Mouse (Mus musculus): ENCODE measurements around the gene Ilkap.

Ilkap gene

DNA sequence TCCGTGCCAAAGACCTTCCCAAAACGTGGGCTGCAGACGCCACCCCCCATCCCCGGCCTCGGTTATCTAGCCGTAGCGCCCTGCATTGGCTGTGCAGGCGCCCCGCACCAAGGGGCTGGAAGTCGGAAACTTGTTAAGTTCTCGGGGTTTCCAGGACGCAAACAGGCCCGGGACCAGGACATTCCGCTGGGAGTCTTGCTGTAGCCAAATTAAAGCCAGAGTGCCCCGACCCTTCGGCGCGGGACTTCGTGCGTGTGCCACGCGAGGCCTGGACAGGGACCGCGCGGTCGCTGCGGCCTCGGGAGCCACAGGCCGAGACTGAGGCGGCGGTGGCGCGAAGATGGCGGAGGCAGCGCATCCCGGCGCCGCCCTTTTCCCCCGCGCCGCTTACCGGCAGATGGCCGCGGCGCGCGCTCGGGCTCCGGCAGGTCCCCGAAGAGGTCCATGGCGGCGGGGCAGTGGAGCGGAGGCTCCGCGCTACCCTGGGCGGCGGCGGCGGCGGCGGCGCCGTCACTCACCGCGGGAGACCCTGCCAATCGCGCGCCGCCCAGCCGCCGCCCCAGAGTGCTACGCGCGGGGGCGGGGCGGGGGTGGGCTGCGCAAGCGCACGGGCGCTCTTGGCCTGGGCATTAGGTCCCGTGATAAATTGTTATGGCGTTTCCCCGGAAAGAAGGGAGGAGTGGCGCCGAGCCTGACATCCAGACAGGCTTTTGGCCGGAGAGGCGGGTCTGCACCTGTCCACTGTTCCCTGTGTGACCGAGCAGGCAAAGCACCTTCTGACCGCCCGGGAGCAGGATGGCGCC, at the start of gene Ilkap:
Ilkap (minus strand) TSS at position 556 of the 803 bp plus-strand sequence.
- DNase-seq (ENCODE audit: low spot score in 2 of 2), result peak; percentile 72 to 73

DNA sequence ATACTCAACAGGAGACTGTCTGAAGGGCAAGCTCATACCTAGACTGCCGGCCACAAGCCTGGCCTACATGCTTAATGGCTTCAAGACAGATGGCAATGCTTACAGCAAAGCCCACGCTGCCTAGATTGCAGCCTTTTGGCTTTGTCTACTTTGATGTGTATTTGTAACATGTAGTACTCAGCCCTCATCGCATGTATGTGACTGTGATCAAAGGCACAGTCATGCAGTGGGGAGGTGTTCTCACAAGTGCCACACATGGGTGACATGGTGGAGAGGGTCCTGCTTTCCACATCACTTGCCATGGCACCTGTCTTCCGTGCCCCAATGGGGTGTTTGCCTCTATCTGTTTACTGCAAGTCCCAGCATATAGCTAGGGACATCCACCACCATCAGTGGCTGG, 47.9 kb upstream of the Ilkap start:
- DNase-seq (ENCODE audit: low spot score in 2 of 2), result no peak

DNA sequence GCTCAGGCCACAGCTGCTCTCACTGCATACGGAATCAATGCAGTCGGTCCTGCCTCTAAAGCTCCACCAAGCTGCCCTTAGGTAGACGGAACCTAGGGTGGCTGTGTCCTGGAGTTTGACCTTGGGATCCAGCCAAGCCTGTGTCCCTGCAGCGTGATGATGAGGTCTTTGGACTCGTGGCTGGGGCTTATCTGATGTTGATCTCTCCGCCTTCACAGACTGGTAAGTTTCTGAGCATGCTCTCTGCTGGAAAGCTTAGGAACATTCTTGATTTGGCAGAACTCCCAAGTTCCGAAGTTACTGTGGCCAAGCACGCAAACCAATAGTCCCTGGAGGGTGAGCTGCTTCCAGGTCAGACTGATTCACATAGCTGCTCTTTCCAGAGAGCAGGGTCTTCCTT, 47.4 kb upstream of the Ilkap start:
- peak in 1 of 2 experiments; percentile 19 for DNase-seq (ENCODE audit: low spot score in 2 of 2)

DNA sequence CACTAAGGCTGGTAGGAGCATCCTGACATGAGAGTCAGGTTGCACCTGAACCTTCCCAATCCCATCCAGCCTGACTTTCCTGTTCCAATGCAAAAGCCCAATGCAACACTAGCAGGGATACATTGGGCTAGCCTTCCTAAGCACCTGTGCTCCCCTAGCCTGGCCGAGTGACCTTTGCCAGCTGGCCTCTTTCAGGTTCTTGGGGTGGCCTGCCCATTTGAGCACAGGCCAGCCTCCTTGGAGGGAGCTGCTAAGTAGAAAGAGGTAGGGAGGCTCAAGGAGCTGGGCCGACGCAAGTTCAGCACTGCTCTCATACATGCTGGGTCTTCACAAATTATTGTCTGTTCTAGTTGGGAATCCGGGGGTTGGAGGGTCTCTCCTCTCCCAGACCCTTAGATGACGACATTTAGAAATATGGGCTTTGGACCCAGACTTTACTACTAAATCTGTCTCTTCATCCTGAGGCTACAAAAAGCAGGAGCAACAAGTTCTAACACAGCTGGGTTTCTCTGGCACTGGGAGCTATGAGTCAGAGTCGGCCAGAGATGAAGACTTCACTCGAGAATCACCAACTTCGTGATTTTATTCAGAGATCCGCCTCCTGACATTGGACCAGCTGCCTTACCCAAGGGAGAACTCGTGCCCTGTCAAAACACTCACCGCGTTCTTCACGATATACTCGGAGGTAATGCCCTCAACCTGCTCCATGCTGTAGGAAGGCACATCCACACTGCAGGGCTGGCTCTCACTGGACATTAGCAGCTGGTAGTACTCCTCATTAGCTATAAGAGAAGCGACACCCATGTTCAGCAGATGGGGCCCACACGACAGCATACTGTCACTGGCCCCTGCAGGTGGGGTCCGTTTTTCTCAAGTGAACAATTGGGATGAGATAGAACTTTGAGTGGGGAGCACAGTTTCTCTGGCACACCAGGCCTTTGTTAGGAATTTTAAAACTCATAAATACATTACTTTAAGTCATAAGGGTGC, 46.5 kb upstream of the Ilkap start:
- DNase-seq (ENCODE audit: low spot score in 2 of 2), result peak; percentile 29 to 49

DNA sequence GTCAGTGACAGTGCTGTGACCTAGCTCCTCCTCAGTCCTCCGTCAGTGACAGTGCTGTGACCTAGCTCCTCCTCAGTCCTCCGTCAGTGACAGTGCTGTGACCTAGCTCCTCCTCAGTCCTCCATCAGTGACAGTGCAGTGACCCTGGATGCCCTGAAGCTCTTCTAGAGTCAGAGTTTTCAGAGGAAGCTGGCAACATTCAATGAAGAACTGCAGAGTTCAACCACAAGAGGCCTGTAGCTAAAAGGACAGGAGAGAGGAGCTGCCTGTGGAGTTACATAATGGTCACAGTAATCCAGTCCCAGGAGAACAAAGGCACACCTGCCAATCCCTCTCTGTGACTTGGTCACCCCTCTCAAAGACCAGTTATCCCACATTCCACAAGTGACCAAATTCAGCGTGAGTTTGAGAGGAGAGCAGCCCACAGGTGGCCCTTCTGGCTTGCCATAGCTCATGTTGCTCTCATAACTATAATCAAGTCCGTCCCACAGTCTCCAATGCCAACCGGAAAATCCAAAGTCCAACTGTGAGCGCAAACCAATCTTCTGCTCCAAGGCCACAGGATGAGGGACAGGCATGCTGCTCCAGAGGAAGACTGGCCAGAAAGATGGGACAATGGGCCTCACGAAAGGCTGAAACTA, 43.9 kb upstream of the Ilkap start:
- no peak for DNase-seq (ENCODE audit: low spot score in 2 of 2)

DNA sequence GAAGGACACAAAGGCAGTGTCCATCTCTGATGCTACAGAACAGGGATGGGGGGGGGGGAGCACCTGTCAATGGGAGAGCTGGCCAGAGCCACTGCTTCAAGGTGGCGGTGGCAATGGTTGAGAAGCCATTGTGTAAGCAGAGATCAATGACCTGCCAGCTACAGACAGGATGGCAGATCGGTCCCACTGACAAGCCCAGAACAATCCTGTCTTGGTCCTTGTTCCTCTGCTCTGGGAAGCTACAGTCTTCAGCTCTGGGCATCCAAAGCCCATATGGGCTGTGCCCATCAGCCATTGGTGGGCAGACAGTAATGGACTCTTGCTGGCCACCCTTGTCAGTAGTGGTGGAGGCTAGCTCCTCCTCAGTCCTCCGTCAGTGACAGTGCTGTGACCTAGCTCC, 43.2 kb upstream of the Ilkap start:
- no peak for DNase-seq (ENCODE audit: low spot score in 2 of 2)

DNA sequence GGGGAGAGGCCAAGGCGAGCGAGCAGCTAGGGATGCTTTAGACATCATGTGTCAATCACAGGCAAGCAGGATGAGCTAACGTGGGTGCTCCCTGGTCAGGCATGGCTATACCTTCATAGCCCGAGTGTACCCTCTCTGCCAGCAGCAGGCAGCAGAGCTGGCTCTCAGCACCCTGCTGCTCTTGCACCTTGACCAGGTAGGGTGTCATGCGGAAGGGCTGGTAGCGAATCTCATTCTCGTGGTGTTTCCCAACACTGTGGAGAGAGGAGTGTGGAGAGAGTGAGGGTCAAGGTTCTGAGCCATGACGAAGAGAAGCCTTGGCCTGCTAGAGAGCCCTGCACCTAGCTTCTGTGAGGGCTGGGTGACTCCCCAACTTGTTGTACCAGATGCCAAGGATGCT, 41.2 kb upstream of the Ilkap start:
- no peak for DNase-seq (ENCODE audit: low spot score in 2 of 2)

DNA sequence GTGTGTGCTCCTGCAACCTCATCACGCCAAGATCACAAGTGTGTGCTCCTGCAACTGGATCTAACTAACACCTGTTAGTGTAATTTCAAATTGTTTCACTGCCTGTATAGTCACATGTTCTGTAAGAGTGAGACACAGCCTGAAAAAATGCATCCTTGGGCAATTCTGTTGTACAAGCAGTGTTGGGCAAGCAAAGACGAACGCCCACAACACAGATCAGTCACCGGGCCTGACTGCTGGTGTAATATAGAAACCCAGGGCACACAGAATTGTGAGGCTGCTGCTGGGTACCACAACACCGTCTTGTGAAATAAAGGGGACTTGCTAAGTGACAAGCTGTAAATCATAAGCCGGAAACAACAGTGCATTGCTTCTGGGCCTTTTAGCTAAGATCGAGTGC, 39.0 kb upstream of the Ilkap start:
- DNase-seq (ENCODE audit: low spot score in 2 of 2), result no peak

DNA sequence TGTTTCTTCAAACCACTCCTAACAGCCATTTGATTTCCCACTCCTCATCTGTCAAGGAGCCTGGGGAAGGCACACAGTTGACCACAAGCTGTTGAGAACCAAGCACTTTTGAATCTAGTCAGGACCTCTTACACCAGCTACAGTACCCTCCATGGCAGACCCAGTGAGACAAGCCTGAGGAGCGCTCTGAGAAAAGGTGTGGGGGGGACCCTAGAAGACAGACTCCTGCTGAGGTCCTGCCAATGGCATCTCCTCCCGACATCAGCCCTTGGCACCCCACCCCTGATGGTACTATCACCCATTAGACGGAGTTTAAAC, 38.4 kb upstream of the Ilkap start:
- DNase-seq (ENCODE audit: low spot score in 2 of 2), result no peak

DNA sequence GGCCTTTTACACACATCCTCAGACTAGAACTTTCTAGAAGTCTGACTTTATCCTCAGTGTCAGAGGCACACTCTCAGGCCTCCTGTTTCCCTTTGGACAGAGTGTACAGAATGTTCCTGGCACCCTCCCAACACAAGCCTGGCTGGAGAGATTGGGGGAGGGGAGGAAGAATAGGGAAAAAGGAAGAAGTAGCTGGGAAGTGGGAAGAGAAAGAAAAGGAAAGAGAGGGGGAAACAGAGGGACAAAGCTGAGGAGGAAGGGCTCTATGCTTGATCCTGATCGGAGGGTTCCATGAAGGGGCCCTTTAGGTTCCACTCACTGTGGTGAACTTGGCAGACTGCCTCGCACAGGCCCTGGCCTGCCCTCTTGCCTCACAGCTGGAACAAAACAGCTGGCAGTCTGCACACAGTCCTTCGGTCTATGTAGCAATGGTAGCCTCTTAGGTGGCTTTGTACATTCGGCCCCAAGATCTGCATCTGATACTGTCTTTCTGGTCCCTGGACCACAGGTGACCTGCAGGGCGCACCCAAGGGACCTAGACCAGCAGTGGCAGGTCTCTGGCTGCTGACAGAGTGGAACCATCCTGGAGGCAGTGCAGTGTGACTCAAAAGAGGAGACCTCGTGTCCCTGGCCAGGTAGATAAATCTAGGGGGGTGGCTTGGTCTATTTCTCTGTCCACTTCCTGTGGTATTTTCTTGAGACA, 37.9 kb upstream of the Ilkap start:
- DNase-seq (ENCODE audit: low spot score in 2 of 2), result peak in 1 of 2 experiments; percentile 19

DNA sequence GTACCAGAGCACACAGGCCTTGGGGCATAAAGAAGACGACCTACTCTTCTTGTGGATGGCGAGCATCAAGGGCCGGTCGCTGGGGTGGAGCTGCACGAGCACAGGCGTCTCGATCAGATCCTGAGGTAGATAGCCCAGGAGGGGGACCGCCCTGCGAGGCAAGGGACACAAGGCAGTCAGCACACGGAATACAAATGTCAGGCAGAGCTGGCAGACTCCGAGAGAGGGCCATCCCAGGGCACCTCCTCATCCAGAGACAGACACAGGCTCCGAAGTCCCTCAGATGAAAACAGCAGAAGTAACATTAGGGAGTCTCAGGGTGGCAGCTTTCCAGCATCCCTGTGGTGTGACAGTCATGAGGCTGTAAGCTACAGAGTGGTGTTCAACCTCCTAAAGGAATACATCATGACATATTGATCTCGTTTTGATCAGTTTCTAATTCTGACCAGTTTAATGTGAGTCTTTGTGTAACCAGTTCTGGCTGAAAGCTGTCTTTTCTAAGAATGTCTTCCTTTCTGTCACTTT, 37.1 kb upstream of the Ilkap start:
- DNase-seq (ENCODE audit: low spot score in 2 of 2), result no peak

DNA sequence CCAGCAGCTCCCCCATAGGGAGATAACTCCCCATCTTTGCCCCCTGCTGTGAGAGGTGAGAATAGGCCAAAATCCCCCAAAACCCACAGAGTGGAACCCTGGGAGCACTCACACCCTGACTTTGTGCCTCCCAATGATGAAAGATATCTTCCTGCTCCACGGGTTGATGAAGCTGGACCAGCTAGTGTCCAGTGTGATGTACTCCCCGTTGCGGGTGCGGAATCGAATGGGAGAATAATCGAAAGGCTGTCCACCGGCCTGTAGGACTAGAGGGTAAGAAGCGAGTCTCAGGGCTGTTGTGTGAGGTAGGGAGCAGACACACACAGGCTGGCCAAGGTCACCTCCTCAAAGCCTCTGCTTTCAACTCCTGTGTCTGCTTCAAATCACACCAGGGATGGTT, 36.3 kb upstream of the Ilkap start:
- no peak for DNase-seq (ENCODE audit: low spot score in 2 of 2)

DNA sequence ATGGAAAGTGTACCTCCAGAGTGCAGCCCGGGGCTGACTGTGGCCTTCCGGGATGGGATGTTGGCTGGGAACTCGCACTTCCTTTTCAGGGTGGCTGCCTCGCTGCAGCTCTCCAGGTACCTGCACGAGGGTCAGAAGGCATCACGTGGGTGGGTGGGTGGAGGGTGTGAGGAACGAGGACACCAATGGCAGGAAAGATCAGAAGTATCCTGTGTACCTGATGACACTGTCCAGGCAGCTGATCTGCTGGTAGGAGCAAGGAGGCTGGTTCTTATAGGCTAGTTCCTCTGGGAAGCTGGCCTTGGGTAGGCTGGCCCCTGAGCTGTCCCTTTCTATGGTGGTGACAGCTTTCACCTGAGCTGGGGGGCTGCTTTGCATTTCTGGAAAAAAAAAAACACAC, 32.1 kb upstream of the Ilkap start:
- no peak for DNase-seq (ENCODE audit: low spot score in 2 of 2)

DNA sequence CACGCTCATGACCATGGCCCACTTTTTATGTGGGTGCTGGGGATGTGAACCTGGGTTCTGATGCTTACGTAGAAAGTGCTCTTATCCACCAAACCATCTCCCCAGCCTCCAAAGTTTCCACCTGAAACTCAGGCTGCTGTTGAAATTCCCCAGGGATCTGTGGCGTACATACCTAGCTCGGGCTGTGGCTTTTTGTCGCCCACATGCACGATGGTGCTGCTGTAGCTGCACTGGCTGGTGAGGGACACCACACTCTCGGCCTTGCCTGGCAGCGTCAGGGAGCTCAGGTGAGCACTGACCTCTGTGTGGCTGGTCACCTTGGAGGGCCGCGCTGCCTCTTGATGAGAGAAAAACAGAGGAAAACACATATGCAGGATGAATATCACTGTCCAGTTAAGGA, 30.6 kb upstream of the Ilkap start:
- DNase-seq (ENCODE audit: low spot score in 2 of 2), result no peak

DNA sequence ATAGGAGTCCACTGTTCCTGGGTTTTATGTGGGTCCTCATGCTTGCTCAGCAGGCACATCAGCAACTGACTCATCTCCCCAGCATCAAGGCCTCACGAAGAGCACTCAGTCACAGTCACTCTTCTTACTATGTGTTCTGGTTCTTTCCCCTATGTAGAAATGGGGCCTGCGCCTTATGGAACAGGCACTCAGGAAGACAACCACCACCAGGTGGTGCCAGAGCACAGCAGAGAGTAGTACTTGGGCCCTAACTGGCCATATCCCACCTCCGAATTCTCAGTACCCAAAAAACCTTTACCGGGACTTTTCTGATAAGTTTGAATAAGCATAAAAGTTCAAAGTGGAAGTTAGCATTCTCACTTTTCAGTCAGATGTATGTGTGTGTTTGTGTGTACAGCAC, 30.0 kb upstream of the Ilkap start:
- peak; percentile 83 to 86 for DNase-seq (ENCODE audit: low spot score in 2 of 2)

DNA sequence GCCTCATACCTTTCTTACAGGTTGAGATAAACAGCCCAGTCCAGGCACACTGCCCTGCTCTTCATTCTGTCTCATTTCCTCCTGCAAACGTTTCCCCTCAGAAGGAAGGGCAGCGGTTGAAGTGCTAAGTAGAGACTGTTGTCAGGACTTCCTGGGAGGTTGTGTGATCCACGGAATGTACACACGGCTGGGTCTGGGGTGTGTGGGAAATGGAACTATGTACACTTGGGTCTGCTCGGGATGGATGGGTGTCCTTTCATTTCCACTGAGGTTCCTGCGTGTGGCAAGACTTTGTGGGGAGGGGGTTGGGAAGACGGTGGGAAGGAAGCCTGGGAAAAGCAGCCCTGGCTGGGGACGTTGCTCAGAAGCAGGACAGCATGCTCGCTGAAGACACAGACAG, 27.8 kb upstream of the Ilkap start:
- no peak for DNase-seq (ENCODE audit: low spot score in 2 of 2)

DNA sequence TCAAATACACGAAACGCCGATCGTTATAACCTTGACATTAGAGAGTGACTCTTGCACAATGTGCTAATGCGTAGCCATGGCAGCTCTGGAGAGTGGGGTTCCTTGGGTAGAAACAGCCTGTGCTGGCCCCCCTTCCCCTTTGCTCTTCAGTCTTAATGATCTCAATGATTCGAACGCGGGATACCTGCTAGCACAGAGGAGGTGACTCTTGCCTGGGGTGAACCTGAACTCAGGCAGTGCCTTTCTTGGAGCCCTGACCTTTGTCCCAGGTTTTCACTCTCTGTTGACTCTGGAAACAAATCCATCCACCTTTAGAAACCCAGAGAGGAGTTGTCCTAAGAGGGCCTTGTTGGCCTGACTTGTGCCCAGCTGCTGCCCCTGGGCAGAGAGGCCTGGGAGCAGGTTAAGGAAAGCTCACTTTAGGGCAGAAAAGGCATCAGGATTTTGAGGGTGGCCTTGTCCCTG, 22.0 kb upstream of the Ilkap start:
- DNase-seq (ENCODE audit: low spot score in 2 of 2), result no peak

DNA sequence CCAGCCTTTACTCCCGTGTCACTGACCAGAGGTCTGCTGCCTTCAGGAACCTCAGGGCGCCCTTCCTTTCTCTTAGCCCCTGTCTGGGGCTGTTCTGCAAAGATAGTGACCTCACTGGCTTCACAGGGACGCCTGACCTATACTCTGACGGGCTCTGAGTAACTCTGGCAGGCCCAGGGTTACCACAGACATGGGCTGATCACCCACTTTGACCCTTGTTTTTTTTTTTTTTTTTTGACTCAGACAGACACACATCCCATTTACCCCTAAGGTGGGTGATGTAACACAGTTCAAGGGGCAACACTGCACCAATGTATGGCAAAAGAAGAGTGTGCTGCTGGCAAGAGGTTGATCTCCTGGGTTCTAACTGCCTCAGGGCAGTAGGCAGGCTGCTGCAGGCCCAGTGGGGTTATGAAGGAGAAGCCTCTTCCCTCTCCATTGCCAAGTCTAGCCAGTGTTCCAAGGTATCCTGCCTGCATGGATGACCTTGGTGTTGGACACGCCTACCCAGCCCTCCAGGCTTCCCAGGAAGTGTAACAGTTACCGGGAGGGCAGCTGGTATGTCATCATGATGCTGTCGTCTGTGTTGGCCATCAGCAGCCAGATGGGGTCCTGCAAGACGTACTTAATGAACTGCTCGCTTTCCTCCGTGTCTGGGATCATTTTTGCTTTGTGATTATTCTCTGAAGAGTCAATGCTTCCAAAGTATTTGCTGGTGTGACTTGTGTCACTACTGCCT, 21.4 kb upstream of the Ilkap start:
- no peak for DNase-seq (ENCODE audit: low spot score in 2 of 2)

DNA sequence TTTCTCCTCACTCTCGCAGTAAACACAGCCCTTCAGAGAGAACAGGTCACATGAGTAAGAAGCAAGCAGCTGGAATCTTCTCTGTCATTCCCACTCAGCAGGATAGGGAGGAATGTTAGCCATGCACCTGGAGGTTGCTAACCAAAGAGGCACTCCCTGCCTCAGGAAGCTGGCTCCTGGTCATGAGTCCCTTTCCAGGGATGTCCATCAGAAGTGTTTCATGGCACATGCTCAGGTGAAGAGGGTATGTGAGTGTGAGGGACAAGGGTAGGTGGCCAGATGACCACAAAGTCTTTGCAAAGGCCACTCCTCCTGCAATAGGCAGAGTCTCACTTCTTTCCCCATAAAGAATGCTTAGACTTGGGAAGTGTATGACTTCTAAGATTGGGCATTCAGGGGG, 19.4 kb upstream of the Ilkap start:
- no peak for DNase-seq (ENCODE audit: low spot score in 2 of 2)

DNA sequence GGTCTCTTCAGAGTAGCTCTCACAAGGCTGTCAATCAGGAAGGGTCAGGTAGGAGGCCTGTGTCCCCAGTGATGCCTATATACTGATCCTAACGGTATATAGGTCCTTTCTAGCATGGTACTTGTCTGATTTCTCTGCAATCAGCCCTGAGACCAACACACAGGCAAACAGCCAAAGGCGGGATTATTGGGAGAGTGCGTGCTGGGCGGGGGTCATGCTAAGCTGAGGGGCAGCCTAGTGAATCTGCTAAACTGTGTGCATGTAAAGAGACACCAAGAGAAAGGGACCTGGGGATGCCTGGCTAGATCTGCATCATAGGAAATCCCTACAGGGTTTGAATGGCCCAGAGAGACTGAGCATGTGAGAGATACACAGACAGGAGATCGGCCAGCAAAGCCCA, 16.7 kb upstream of the Ilkap start:
- DNase-seq (ENCODE audit: low spot score in 2 of 2), result no peak

DNA sequence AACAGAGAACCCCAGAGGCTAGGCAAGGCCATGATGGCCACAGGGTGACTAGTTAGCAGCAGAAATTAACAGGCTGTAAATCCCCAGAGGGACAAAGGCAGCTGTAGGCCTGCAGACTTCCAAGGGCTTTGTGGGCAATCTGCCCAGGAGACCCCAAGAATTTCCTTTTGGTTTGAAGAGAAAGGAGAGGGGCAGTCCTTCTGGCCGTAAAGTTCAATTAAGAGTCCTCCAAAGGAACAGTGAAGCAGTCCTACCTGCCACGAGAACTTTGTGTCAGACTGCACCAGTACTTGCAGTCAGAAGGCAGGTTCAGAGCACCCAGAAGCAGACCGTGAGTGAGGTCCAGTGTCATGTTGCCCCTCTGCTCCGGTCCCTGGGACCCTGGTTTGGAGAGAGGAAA, 16.3 kb upstream of the Ilkap start:
- no peak for DNase-seq (ENCODE audit: low spot score in 2 of 2)
